Mouse (Mus musculus): ENCODE data around the gene Prkra. TPM values are rescaled to one million over a fixed set of nuclear protein-coding genes. Genes with fewer than 3 reads are reported as not detected.

The Prkra gene
- total and polyA plus RNA-seq, 3 experiments: 7.0 to 13.7 (median 8.4) TPM

GRCm38 (mm10) chr2:76690436-76691204, 42.8 kb upstream of the Prkra start:
- in situ Hi-C loops (cut with MboI; ENCODE audit: low pct_ligation_motif_present, low pct_unique_long_range_greater_than_20kb, low sequenced_read_pairs): no loop called here
- no peaks in the 10 kb centered on the region for H3K9me3 ChIP-seq (replicated peaks; ENCODE audit: low read length)
- H3K79me2 ChIP-seq (replicated peaks; ENCODE audit: control insufficient read depth, extremely low read depth, insufficient read depth, poor library complexity, severe bottlenecking): no peaks in the 10 kb centered on the region; the same call in 1 of the 2 replicates
- no peaks in the 10 kb centered on the region for H3K27me3 ChIP-seq (replicated peaks)
- H3K9ac ChIP-seq (ENCODE audit: insufficient read depth, low read depth): no peak overlapping the region
- peaks cover 69 to 93% of the 10 kb centered on the region in 2 experiments for H3K36me3 ChIP-seq (replicated peaks in 1 of 2; ENCODE audit: control insufficient read depth in 1 of 2, insufficient read depth in 1 of 2, low read length in 1 of 2)
- no peak overlapping the region for H3K27ac ChIP-seq (ENCODE audit: insufficient read depth, low read depth)
- H3K4me2 ChIP-seq (ENCODE audit: insufficient read depth, low read depth, poor library complexity, severe bottlenecking): no peak overlapping the region
- no peak for DNase-seq (ENCODE audit: extremely low read depth)
- TF ChIP-seq MYC (IDR thresholded peaks at IDR 0.05; ENCODE audit: low read depth, low read length) (no peak), ZC3H11A (IDR thresholded peaks at IDR 0.05; ENCODE audit: low read depth, low read length) (no peak), MAFK (IDR thresholded peaks at IDR 0.05; ENCODE audit: insufficient replicate concordance, low read length) (no peak), CTCF (conservative IDR thresholded peaks at IDR 0.05 in 1 of 2, IDR thresholded peaks at IDR 0.05 in 1 of 2; ENCODE audit: low read depth in 2 of 2, low read length in 2 of 2) (no peak), ELF1 (IDR thresholded peaks at IDR 0.05; ENCODE audit: low read depth, low read length) (no peak)
- H3K4me1 ChIP-seq (ENCODE audit: control insufficient read depth in 1 of 2, insufficient read depth in 2 of 2): peaks cover 0 to 10% of the 10 kb centered on the region in 2 experiments; a peak in 2 of 4 replicates
- dilution Hi-C loops (cut with MboI; ENCODE audit: extremely low pct_ligation_motif_present, extremely low pct_unique_long_range_greater_than_20kb, low sequenced_read_pairs): no loop called here
- H3K4me3 ChIP-seq (replicated peaks in 1 of 3; ENCODE audit: low read depth in 2 of 3, low read length in 2 of 3, poor library complexity in 1 of 3): no peak overlapping the region

GRCm38 (mm10) chr2:76688162-76688561, 40.3 kb upstream of the Prkra start:
- in situ Hi-C loops (cut with MboI; ENCODE audit: low pct_ligation_motif_present, low pct_unique_long_range_greater_than_20kb, low sequenced_read_pairs) (no loop called here), dilution Hi-C loops (cut with MboI; ENCODE audit: extremely low pct_ligation_motif_present, extremely low pct_unique_long_range_greater_than_20kb, low sequenced_read_pairs) (no loop called here)
- no peak overlapping the region for H3K4me3 ChIP-seq (replicated peaks in 1 of 3; ENCODE audit: low read depth in 2 of 3, low read length in 2 of 3, poor library complexity in 1 of 3)
- no peak overlapping the region for H3K27ac ChIP-seq (ENCODE audit: insufficient read depth, low read depth)
- H3K79me2 ChIP-seq (replicated peaks; ENCODE audit: control insufficient read depth, extremely low read depth, insufficient read depth, poor library complexity, severe bottlenecking): no peaks in the 10 kb centered on the region; the same call in 1 of the 2 replicates
- peaks cover 0 to 7% of the 10 kb centered on the region in 2 experiments; a peak in 2 of 4 replicates for H3K4me1 ChIP-seq (ENCODE audit: control insufficient read depth in 1 of 2, insufficient read depth in 2 of 2)
- H3K27me3 ChIP-seq (replicated peaks): no peaks in the 10 kb centered on the region
- no peak overlapping the region for H3K9ac ChIP-seq (ENCODE audit: insufficient read depth, low read depth)
- no peak overlapping the region for H3K4me2 ChIP-seq (ENCODE audit: insufficient read depth, low read depth, poor library complexity, severe bottlenecking)
- H3K36me3 ChIP-seq (replicated peaks in 1 of 2; ENCODE audit: control insufficient read depth in 1 of 2, insufficient read depth in 1 of 2, low read length in 1 of 2): peaks cover 59 to 89% of the 10 kb centered on the region in 2 experiments
- TF ChIP-seq CHD2 (IDR thresholded peaks at IDR 0.05; ENCODE audit: low read length) (no peak), MAX (IDR thresholded peaks at IDR 0.05; ENCODE audit: low read length) (no peak), JUN (IDR thresholded peaks at IDR 0.05; ENCODE audit: insufficient read depth, low read depth, low read length) (no peak), E2F4 (IDR thresholded peaks at IDR 0.05; ENCODE audit: insufficient replicate concordance, low read depth, low read length) (no peak), MYC (IDR thresholded peaks at IDR 0.05; ENCODE audit: low read depth, low read length) (no peak), ETS1 (conservative IDR thresholded peaks at IDR 0.05; ENCODE audit: low read depth, low read length) (no peak), KAT2A (IDR thresholded peaks at IDR 0.05; ENCODE audit: insufficient replicate concordance, low read length) (no peak), MAFK (IDR thresholded peaks at IDR 0.05; ENCODE audit: insufficient replicate concordance, low read length) (no peak), NRF1 (IDR thresholded peaks at IDR 0.05; ENCODE audit: low read depth, low read length) (no peak), UBTF (IDR thresholded peaks at IDR 0.05; ENCODE audit: low read depth, low read length) (no peak), ELF1 (IDR thresholded peaks at IDR 0.05; ENCODE audit: low read depth, low read length) (no peak), USF2 (conservative IDR thresholded peaks at IDR 0.05; ENCODE audit: low read depth, low read length) (no peak), TCF12 (IDR thresholded peaks at IDR 0.05; ENCODE audit: low read depth, low read length) (no peak), CHD1 (IDR thresholded peaks at IDR 0.05; ENCODE audit: low read depth, low read length) (no peak), ZMIZ1 (IDR thresholded peaks at IDR 0.05; ENCODE audit: low read depth, low read length) (no peak), MAZ (IDR thresholded peaks at IDR 0.05; ENCODE audit: low read depth, low read length) (no peak)
- H3K9me3 ChIP-seq (replicated peaks; ENCODE audit: low read length): no peaks in the 10 kb centered on the region
- DNase-seq (ENCODE audit: extremely low read depth): no peak

Data from CH12.LX (cell line).